Mouse (Mus musculus) stomach, postnatal 0 days (tissue): ENCODE measurements at regions not wholly inside any gene's neighbourhood (a gene's known extent, or its start where the extent isn't known, plus 50 kb on each side); places are given as distances from the start of the nearest gene placed in this dataset.

Source experiments
- CTCF ChIP-seq: IDR thresholded peaks from 2 replicates; pipeline ENCODE4 v1.5.1; 2016; ENCODE audit warnings: antibody characterized with exemption, low read depth, mild to moderate bottlenecking, moderate library complexity
- EP300 ChIP-seq: optimal IDR thresholded peaks from 2 replicates; pipeline ENCODE3; 2016; ENCODE audit warnings: antibody characterized with exemption

GRCm38 (mm10) chr14:72200307-72200706, 291.3 kb downstream of the Gm9195 start:
- no peak for TF ChIP-seq CTCF
- no peak for TF ChIP-seq EP300
